ENCODE assay signal across 25 mouse cellular contexts in genomic region chr7:43427406-43427805, GRCm38 (mm10). TPM values are rescaled to one million over a fixed set of nuclear protein-coding genes. Genes with fewer than 3 reads are reported as not detected.
DNase-seq lines count a peak whose midpoint lies in the region; ATAC-seq lines count a peak whose summit lies in the region.
"Had no signal": no experiment of that assay in that cellular context is flagged by ENCODE, and none has a peak within 500 bp of the region (broad histone marks: within the 10 kb centered on the region; RNA-seq: fewer than 3 reads in every experiment).

Gene Lim2 (plus strand): TSS chr7:43427670.

- H3K27me3 ChIP-seq in megakaryocyte, embryonic 14.5 days (replicated peaks): no peaks in the 10 kb centered on the region
- H3K27me3 ChIP-seq: embryonic facial prominence, embryonic 13.5 days; embryonic facial prominence, embryonic 15.5 days; forebrain, embryonic 13.5 days; forebrain, embryonic 15.5 days had no signal

- H3K4me1 ChIP-seq in megakaryocyte, embryonic 14.5 days: peaks cover 59% of the 10 kb centered on the region
- H3K4me1 ChIP-seq: forebrain, embryonic 15.5 days had no signal

- no peak for ATAC-seq in megakaryocyte, adult 5-6 weeks (ENCODE audit: poor library complexity, severe bottlenecking)
- ATAC-seq: forebrain, embryonic 13.5 days; forebrain, embryonic 15.5 days; forebrain, postnatal 0 days had no signal

- peak within 1 kb of the TSS; percentile 78 for H3K4me3 ChIP-seq in megakaryocyte, embryonic 14.5 days (replicated peaks)
- H3K4me3 ChIP-seq: embryonic facial prominence, embryonic 13.5 days; embryonic facial prominence, embryonic 15.5 days; erythroblast, embryonic 14.5 days; forebrain, embryonic 10.5 days; forebrain, embryonic 13.5 days; forebrain, embryonic 15.5 days had no signal

- H3K9me3 ChIP-seq in megakaryocyte, embryonic 14.5 days: peaks cover 5% of the 10 kb centered on the region; the same call in 1 of the 2 replicates
- H3K9me3 ChIP-seq: embryonic facial prominence, embryonic 13.5 days; embryonic facial prominence, embryonic 15.5 days; forebrain, embryonic 10.5 days; forebrain, embryonic 13.5 days; forebrain, embryonic 15.5 days had no signal

- DNase-seq in R1 (ENCODE audit: low read depth, low spot score): peak; percentile 75
- no peak for DNase-seq in frontal cortex, postnatal 36 days (ENCODE audit: low spot score in 2 of 2)
- DNase-seq in heart, adult 8-10 months (ENCODE audit: low spot score): no peak
- DNase-seq: adrenal gland, adult 2 months; adrenal gland, postnatal 10 days; adrenal gland, postnatal 25 days; B cell, adult 2 months; cerebellum, adult 11 months; cerebellum, adult 18-20 months; cerebellum, adult 8-10 months; cerebellum, adult 9-11 months; cerebellum, postnatal 14 days; cerebellum, postnatal 36 days; embryo, embryonic 11 days; forebrain, postnatal 0 days had no signal

- peaks cover 5% of the 10 kb centered on the region for H3K36me3 ChIP-seq in megakaryocyte, embryonic 14.5 days (replicated peaks; ENCODE audit: low read length)
- H3K36me3 ChIP-seq: embryonic facial prominence, embryonic 13.5 days; embryonic facial prominence, embryonic 15.5 days; forebrain, embryonic 10.5 days; forebrain, embryonic 15.5 days had no signal

RNA-seq across cellular contexts. Expression of gene Lim2, which starts in this region (rescaled TPM):
- 1.4 and 9.3 TPM in 2 replicates for polyA plus RNA-seq in megakaryocyte, embryonic 14.5 days (2012; ENCODE audit: insufficient read depth, low replicate concordance)
- not detected in 2 replicates for total RNA-seq in megakaryocyte, adult 5-6 weeks (2015)
- not detected in 2 replicates for total RNA-seq in megakaryocyte, adult 5-6 weeks (2017)
- under 1 TPM in 1 of 4 experiments, not detected in 3; 0.32 TPM for total RNA-seq in heart, adult 8-10 months (2022)
- total RNA-seq: adrenal gland, adult 2 months; adrenal gland, postnatal 10 days; adrenal gland, postnatal 25 days; adrenal gland, postnatal 4 days; forebrain, postnatal 0 days; MEL had no signal
- polyA plus RNA-seq: adrenal gland, adult 2 months; embryonic facial prominence, embryonic 13.5 days; embryonic facial prominence, embryonic 15.5 days; erythroblast, embryonic 14.5 days; forebrain, embryonic 10.5 days; forebrain, embryonic 13.5 days; forebrain, embryonic 15.5 days; forebrain, postnatal 0 days had no signal
